Comparison of ENCODE assay signal across 28 mouse cellular contexts in the genomic region with DNA sequence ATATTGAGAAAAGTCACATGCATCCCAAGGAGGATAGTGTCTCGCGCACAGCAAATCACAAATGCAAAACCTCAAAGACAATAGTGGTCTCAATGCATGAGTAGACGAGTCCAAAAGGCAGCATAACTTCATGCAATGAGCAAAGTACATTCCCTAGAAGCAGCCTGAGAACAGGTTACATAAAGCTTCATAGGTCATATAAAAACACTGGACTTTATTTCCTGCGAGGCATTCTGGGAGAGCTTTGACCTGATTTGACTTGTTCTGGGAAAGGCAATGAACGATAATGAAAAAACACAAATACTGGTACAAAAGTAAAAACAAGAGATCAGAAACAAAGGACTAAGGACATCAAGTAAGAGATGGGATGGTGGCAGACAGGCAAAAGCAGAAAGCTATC. TPM values are rescaled to one million over a fixed set of nuclear protein-coding genes. Genes with fewer than 3 reads are reported as not detected.
DNase-seq lines count a peak whose midpoint lies in the region; ATAC-seq lines count a peak whose summit lies in the region.
"Had no signal": no experiment of that assay in that cellular context is flagged by ENCODE, and none has a peak within 500 bp of the region (broad histone marks: within the 10 kb centered on the region; RNA-seq: fewer than 3 reads in every experiment).

No protein-coding gene starts in this region.

- no peak overlapping the region for H3K4me2 ChIP-seq in kidney, embryonic 16.5 days (replicated peaks; ENCODE audit: low read depth, low read length)
- H3K4me2 ChIP-seq: embryonic facial prominence, embryonic 13.5 days; forebrain, embryonic 12.5 days; forebrain, embryonic 15.5 days; heart, embryonic 12.5 days; heart, embryonic 15.5 days had no signal

- no peaks in the 10 kb centered on the region for H3K9me3 ChIP-seq in kidney, embryonic 16.5 days (ENCODE audit: low read length)
- H3K9me3 ChIP-seq: embryonic facial prominence, embryonic 10.5 days; embryonic facial prominence, embryonic 13.5 days; forebrain, embryonic 12.5 days; forebrain, embryonic 15.5 days; heart, embryonic 12.5 days; heart, embryonic 15.5 days; hindbrain, embryonic 10.5 days had no signal

- no peak overlapping the region for H3K4me3 ChIP-seq in kidney, embryonic 16.5 days (ENCODE audit: low read length)
- H3K4me3 ChIP-seq: embryonic facial prominence, embryonic 10.5 days; embryonic facial prominence, embryonic 13.5 days; erythroblast, embryonic 14.5 days; forebrain, embryonic 12.5 days; forebrain, embryonic 15.5 days; heart, embryonic 12.5 days; heart, embryonic 15.5 days; hindbrain, embryonic 10.5 days had no signal

- no peak for ATAC-seq in kidney, embryonic 16.5 days (ENCODE audit: low FRiP score, low TSS enrichment)
- ATAC-seq: activated CD4-positive, CD25-positive, alpha-beta regulatory T cell, adult 4 months; forebrain, embryonic 15.5 days had no signal

- H3K36me3 ChIP-seq in kidney, embryonic 16.5 days (ENCODE audit: insufficient read depth, low read length), result no peaks in the 10 kb centered on the region
- H3K36me3 ChIP-seq: embryonic facial prominence, embryonic 10.5 days; embryonic facial prominence, embryonic 13.5 days; forebrain, embryonic 12.5 days; forebrain, embryonic 15.5 days; heart, embryonic 12.5 days; heart, embryonic 15.5 days; hindbrain, embryonic 10.5 days had no signal

- WGBS in kidney, embryonic 16.5 days, result 88% methylated on average over 5 of the region's 5 CpGs

- H3K27ac ChIP-seq in kidney, embryonic 16.5 days (ENCODE audit: low read length), result no peak overlapping the region
- H3K27ac ChIP-seq: embryonic facial prominence, embryonic 10.5 days; embryonic facial prominence, embryonic 13.5 days; forebrain, embryonic 12.5 days; forebrain, embryonic 15.5 days; heart, embryonic 15.5 days; hindbrain, embryonic 10.5 days had no signal

- DNase-seq in kidney, adult 18-20 months, result peak; percentile 13
- DNase-seq in kidney, adult 9 months, result peak; percentile 87
- DNase-seq in kidney, postnatal 10 days, result no peak
- DNase-seq in kidney, postnatal 14 days, result peak; percentile 29
- DNase-seq in kidney, postnatal 25 days, result peak; percentile 22 to 58
- no peak for DNase-seq in testis, postnatal 14 days (ENCODE audit: low spot score)
- DNase-seq in left cerebral cortex, adult 11 months (ENCODE audit: low spot score), result no peak
- DNase-seq: adrenal gland, adult 8-10 months; adrenal gland, postnatal 25 days; cerebellum, adult 11-12 months; cerebellum, adult 8-10 months; cerebellum, postnatal 10 days; cerebellum, postnatal 36 days; embryo, embryonic 11 days; gastrocnemius, postnatal 25 days; heart, adult 18-20 months; heart, postnatal 10 days; heart, postnatal 36 days had no signal

- H3K4me1 ChIP-seq in kidney, embryonic 16.5 days (ENCODE audit: insufficient read depth, low read length), result no peaks in the 10 kb centered on the region
- H3K4me1 ChIP-seq: embryonic facial prominence, embryonic 10.5 days; embryonic facial prominence, embryonic 13.5 days; forebrain, embryonic 12.5 days; forebrain, embryonic 15.5 days; heart, embryonic 12.5 days; heart, embryonic 15.5 days; hindbrain, embryonic 10.5 days had no signal

- no peaks in the 10 kb centered on the region for H3K27me3 ChIP-seq in kidney, embryonic 16.5 days (ENCODE audit: insufficient read depth, low read length)
- H3K27me3 ChIP-seq: embryonic facial prominence, embryonic 13.5 days; forebrain, embryonic 12.5 days; forebrain, embryonic 15.5 days; heart, embryonic 12.5 days; heart, embryonic 15.5 days had no signal

- H3K9ac ChIP-seq in kidney, embryonic 16.5 days (replicated peaks; ENCODE audit: low read length), result no peak overlapping the region
- H3K9ac ChIP-seq: embryonic facial prominence, embryonic 13.5 days; forebrain, embryonic 12.5 days; forebrain, embryonic 15.5 days; heart, embryonic 12.5 days; heart, embryonic 15.5 days had no signal

RNA-seq across cellular contexts. Expression of gene Lin7a, which starts 54.1 kb away (rescaled TPM):
- 1.7 and 2.1 TPM in 2 replicates for polyA plus RNA-seq in kidney, embryonic 16.5 days (2015; fragmentation: Nextera tagmentation; extraction: Ambion mirVana)
- polyA plus RNA-seq: activated CD4-positive, CD25-positive, alpha-beta regulatory T cell, adult 4 months; erythroblast, embryonic 14.5 days had no signal

Comparison
In these comparisons a context has a peak if more than half of its experiments do, and no peak if none do; other contexts are left out.
1. DNase-seq: peak in kidney, adult 18-20 months (single experiment), kidney, adult 9 months (single experiment), kidney, postnatal 14 days (single experiment) and kidney, postnatal 25 days (2 of 2); none in kidney, postnatal 10 days (single experiment), testis, postnatal 14 days (single experiment) and left cerebral cortex, adult 11 months (single experiment).